Mouse (Mus musculus): ENCODE measurements around the gene Luzp1.

Gene Luzp1

DNA sequence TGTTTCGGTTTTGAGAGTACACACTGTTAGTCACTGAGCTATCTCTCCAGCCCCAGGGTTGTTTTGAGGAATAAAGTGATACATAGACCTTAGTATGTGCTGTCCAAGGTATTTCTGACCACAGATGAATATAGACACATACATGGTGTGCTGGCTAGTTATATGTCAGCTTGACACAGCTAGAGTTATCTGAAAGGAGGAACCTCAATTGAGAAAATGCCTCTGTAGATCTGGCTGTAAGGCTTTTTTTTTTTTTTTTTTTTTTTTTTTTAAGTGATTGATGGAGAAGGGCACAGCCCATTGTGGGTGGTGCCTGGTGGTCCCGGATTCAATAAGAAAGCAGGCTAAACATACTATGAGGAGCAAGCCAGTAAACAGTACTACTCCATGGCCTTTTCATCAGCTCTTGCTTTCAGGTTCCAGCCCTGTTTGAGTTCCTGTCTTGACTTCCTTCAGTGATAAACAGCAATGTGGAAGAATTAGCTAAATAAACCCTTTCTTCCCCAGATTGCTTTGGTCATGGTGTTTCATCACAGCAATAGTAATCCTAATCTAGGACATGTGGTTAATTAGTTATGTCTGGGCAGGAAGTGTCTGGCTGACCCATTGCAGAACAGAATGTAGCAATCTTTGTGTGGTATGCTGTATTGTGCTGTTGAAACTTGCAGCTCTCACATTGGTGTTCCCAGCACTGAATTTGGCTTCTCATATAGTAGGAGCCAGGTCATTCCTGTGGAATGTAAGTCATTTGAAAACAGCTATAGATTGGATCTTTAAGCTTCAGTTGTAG lies 36.1 kb downstream of the Luzp1 start:
- TF ChIP-seq GATA4 (IDR thresholded peaks at IDR 0.05; ENCODE audit: insufficient replicate concordance, low read length), result peak; percentile 66

DNA sequence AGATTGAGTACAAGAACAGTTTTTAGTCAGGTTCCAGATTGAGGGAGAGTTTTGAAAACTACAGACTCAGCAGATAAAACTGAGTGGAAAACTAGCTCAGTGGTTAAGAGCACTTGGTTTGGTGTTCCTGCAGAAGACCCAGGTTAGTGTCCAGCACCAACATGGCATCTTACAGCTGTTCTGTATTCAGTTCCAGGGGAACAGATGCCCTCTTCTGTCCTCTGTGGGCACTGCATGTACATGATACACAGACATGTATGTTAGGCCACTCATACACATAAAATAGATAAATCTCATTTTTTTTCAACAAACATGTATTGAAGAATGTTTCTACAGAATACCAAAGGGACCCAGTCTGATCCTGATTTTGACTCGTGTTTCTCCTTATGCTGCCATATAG lies 40.3 kb downstream of the Luzp1 start:
- TF ChIP-seq GATA4 (IDR thresholded peaks at IDR 0.05; ENCODE audit: insufficient replicate concordance, low read length), result no peak

DNA sequence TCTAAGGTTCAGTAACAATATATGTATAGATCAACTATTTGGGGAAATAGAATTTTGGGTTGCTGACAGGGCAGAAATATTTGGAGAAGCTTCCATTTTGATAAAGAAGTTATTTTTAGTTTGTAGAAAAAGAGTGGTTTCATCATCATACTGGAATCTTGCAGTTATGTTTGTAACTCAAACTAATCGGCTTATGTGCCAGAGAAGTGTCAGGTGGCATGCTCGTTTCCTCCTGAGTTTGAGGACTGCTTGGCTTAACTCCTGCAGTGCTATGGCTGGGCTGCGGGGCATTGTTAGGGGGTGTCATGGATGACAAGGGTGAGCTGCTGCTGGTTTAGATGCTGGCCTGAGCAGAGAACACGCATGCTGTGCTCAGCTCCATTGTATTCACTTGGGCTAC lies 42.1 kb downstream of the Luzp1 start:
- TF ChIP-seq GATA4 (IDR thresholded peaks at IDR 0.05; ENCODE audit: insufficient replicate concordance, low read length), result no peak

GRCm38 (mm10) chr4:136512905-136513304 lies 43.3 kb downstream of the Luzp1 start:
- no peak for TF ChIP-seq GATA4 (IDR thresholded peaks at IDR 0.05; ENCODE audit: insufficient replicate concordance, low read length)

- no peak for TF ChIP-seq GATA4 (IDR thresholded peaks at IDR 0.05; ENCODE audit: insufficient replicate concordance, low read length)
These were observed 48.6 kb downstream of the Luzp1 start for GRCm38 (mm10) chr4:136518141-136518540.

GRCm38 (mm10) chr4:136518576-136518975 lies 49.0 kb downstream of the Luzp1 start:
- no peak for TF ChIP-seq GATA4 (IDR thresholded peaks at IDR 0.05; ENCODE audit: insufficient replicate concordance, low read length)

GRCm38 (mm10) chr4:136519866-136520265 lies 50.3 kb downstream of the Luzp1 start:
- TF ChIP-seq GATA4 (IDR thresholded peaks at IDR 0.05; ENCODE audit: insufficient replicate concordance, low read length), result no peak

DNA sequence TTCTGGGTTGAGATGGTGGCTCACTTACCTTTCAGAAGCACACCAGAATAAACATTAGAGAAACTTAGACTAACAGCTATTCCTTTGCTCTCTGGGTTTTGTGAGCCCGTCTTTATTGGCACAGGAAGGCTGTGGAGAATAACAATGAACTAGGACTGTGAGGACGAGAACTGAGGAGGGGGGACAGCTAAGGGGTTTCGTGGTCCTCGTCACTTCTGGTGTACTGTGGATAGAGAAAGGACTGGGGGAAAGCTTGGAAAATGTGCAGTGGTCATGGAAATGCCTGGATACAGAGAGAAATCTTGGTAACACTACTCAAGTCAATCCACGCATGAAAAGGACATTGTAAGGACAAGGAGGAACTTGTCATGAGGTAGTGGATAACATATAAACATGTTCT lies 52.3 kb downstream of the Luzp1 start:
- TF ChIP-seq GATA4 (IDR thresholded peaks at IDR 0.05; ENCODE audit: insufficient replicate concordance, low read length), result no peak

DNA sequence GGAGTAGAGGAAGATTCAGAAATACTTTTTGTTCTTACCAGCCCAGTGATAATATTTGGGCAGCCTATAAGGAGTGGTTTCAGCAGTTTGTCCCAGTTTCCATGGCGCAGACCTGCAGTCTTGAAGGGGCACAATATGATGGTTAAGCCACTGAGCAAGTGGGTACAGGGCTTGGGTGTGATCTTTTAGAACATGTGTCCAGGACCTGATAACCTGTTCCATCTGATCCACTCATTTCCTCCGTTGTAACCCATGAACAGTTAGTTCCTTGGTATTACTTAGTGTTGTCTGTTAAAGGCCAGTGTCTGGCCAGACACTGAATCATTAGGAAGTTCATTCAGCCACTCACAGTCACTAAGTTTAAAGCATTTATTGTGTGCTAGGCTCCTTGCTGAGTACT lies 54.7 kb downstream of the Luzp1 start:
- TF ChIP-seq GATA4 (IDR thresholded peaks at IDR 0.05; ENCODE audit: insufficient replicate concordance, low read length), result no peak

- TF ChIP-seq GATA4 (IDR thresholded peaks at IDR 0.05; ENCODE audit: insufficient replicate concordance, low read length), result no peak
These were observed 56.9 kb downstream of the Luzp1 start for GRCm38 (mm10) chr4:136526412-136526811.

- no peak for TF ChIP-seq GATA4 (IDR thresholded peaks at IDR 0.05; ENCODE audit: insufficient replicate concordance, low read length)
These were observed 75.6 kb downstream of the Luzp1 start for GRCm38 (mm10) chr4:136545151-136545550.

DNA sequence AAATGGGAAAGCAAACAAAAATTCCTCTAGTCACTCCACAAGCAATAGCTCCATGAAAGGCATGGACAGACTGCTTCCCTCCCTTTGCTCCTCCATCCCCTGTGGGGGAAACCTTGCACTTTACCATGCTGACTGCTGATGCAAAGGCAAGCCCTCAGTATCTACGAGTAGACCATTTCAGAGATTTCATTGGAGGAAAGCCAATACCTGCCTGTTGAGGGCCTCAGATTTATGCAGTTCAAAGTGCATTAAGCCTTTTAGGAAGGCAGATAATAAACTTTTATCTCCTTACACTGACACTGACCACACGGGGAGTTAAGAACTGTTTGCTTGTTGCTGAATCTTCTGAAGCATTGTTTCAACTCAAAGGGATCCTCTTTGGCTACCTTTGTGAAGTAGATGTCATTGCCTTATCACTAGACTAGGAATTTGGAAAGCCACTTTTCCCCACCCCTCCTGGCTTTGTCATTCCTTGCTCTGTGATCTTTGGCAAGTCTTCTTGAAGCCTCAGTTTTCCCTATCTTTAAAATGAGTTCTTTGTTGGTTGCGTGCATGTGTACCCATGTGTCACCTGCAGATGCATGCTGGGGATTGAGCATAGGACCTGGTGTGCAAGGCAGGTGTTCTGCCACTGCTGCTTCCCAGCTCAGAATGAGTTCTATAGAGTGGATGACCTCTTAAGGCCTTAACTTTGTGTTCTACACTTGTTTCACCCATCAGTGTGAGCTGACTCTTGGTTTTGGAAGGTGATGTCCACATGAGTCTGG lies 76.9 kb downstream of the Luzp1 start:
- no peak for TF ChIP-seq GATA4 (IDR thresholded peaks at IDR 0.05; ENCODE audit: insufficient replicate concordance, low read length)

DNA sequence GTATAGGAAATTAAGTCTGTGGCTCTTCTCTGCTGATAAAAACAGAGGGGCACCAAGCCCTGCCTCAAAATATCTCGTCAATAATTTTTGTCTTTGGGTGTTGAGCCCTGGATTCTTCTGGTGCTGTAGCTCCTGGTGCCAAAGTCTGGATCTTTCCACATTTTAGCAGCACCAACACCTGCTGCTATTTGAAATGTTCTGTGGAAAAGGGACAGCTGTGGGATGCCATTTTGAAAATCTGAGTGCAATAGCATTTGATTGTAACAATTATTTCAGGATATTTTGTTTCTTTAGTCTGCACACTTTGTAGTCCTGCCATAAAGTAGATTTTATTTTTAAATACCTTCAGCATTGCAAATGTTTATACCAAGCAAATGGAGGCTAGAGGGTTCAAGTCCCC lies 78.2 kb downstream of the Luzp1 start:
- TF ChIP-seq GATA4 (IDR thresholded peaks at IDR 0.05; ENCODE audit: insufficient replicate concordance, low read length), result no peak

DNA sequence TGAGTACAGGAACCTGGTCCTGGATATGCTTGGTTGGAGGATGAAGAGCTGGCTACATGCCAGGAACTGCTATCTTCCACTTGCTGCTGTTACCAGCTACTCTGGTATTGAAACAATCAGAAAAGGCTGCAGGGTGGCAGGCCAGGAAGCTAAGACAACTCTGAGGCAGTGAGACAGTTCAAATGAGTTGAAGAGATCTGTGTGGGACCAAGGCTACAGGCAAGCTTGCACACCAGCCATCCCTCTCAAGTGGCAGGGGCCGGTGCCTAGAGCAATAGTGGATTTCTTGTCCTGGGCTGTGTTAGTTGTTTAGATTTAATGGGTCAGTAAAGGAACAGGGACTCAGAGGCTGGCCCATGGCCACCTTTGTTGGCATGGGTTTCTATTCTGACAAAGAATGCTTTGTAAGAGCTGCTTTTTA lies 78.8 kb downstream of the Luzp1 start:
- no peak for TF ChIP-seq GATA4 (IDR thresholded peaks at IDR 0.05; ENCODE audit: insufficient replicate concordance, low read length)

- no peak for TF ChIP-seq GATA4 (IDR thresholded peaks at IDR 0.05; ENCODE audit: insufficient replicate concordance, low read length)
These were observed 83.5 kb downstream of the Luzp1 start for GRCm38 (mm10) chr4:136553108-136553507.

DNA sequence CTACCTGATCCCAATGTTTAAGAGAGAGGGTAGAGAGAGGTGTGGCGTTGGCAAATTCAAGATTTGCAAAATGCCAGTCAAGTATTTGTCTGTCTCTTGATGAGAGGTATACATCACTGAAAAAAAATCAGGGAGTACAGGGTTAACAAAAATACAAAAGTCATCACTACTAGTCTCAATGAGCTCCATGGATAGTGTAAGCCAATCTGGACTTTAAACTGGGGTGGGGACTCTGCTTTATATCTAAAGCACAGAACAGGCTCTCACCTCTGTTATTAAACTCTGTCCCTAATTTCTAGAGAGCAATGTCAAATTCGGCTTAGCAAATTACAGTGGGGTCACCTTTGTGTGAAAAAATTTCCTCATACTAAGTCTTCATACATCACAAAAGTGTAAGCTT lies 88.1 kb downstream of the Luzp1 start:
- TF ChIP-seq GATA4 (IDR thresholded peaks at IDR 0.05; ENCODE audit: insufficient replicate concordance, low read length), result no peak

Data from liver, adult (tissue).